Mouse (Mus musculus) forebrain, postnatal 0 days (tissue): Measurements from ENCODE around the gene Fggy. TPM values are rescaled to one million over a fixed set of nuclear protein-coding genes. Genes with fewer than 3 reads are reported as not detected.
A peak's percentile ranks its signal among the peaks of the same experiment; 100 is the strongest.

ENCODE experiments used
- ATAC-seq: fragments of 200-750 bp; cut with Nextera tagmentation; 2 replicates; pipeline ENCODE4 v1.8.0; 2017; ENCODE audit warnings: mild to moderate bottlenecking, moderate library complexity
- DNase-seq: peaks from one replicate; pipeline ENCODE4 v3.0.0-alpha.2; 2015
- H3K27ac ChIP-seq: fragments of 300-500 bp; sonication (generic); 2 replicates; pipeline ENCODE4 v1.5.1; 2014; ENCODE audit warnings: low read depth, mild to moderate bottlenecking, antibody characterized with exemption, low read length, moderate library complexity, mixed read lengths
- H3K27me3 ChIP-seq: fragments of 300-500 bp; sonication (generic); 2 replicates; pipeline ENCODE4 v1.6.1; 2014; ENCODE audit warnings: mild to moderate bottlenecking, low read length, mixed read lengths; ENCODE audit not compliant: insufficient read depth
- H3K36me3 ChIP-seq: fragments of 300-500 bp; sonication (generic); 2 replicates; pipeline ENCODE4 v1.6.1; 2014; ENCODE audit warnings: mild to moderate bottlenecking, moderate library complexity; ENCODE audit not compliant: insufficient read depth
- H3K4me1 ChIP-seq: fragments of 300-500 bp; sonication (generic); 2 replicates; pipeline ENCODE4 v1.6.1; 2014; ENCODE audit warnings: antibody characterized with exemption; ENCODE audit not compliant: insufficient read depth
- H3K4me2 ChIP-seq: fragments of 300-500 bp; sonication (generic); 2 replicates; pipeline ENCODE4 v1.6.1; 2014; ENCODE audit warnings: low read depth, mild to moderate bottlenecking, moderate library complexity
- H3K4me3 ChIP-seq: fragments of 300-500 bp; sonication (generic); 2 replicates; pipeline ENCODE4 v1.5.1; 2014; ENCODE audit warnings: low read depth, low read length, mixed read lengths
- H3K9ac ChIP-seq: fragments of 300-500 bp; sonication (generic); 2 replicates; pipeline ENCODE4 v1.6.1; 2014; ENCODE audit warnings: mild to moderate bottlenecking
- H3K9me3 ChIP-seq: fragments of 300-500 bp; sonication (generic); 2 replicates; pipeline ENCODE4 v1.6.1; 2016; ENCODE audit warnings: low read length
- CTCF ChIP-seq: sonication (generic); IDR thresholded peaks from 2 replicates; pipeline ENCODE4 v1.5.1; 2016; ENCODE audit warnings: antibody characterized with exemption, control low read depth, low read depth
- WGBS: fragments of 180-500 bp; shearing (Covaris S2); extraction: QIAGEN DNeasy Blood & Tissue Kit; methylation state at CpG from one replicate; pipeline ENCODE4 v1.1.7; 2014; 5-methylcytosine and 5-hydroxymethylcytosine counted together
- polyA plus RNA-seq: library from polyadenylated mRNA; unstranded; fragments of >200 nt; fragmentation: Nextera tagmentation; extraction: Ambion mirVana; gene quantifications from 2 replicates; pipeline ENCODE4 v1.2.1, GENCODE M21; 2015
- total RNA-seq: library from RNA; depleted of rRNA; stranded (reverse); fragments of >200 nt; gene quantifications from 2 replicates; pipeline ENCODE4 v1.2.3, GENCODE M21; 2014; rRNA removed

Gene Fggy
- total RNA-seq, result 4.3 and 4.8 TPM in 2 replicates
- 4.1 and 4.9 TPM in 2 replicates for polyA plus RNA-seq

- peak within 1 kb of the TSS; percentile 46 for H3K9ac ChIP-seq
- ATAC-seq (peak; percentile 100), DNase-seq (peak; percentile 95)
- no peaks in the 10 kb centered on the region for H3K9me3 ChIP-seq
- no peaks in the 10 kb centered on the region for H3K27me3 ChIP-seq
- TF ChIP-seq CTCF, result no peak; the same call in 1 of the 2 replicates
- H3K4me1 ChIP-seq, result no peaks in the 10 kb centered on the region
- no peaks in the 10 kb centered on the region for H3K36me3 ChIP-seq
- H3K4me3 ChIP-seq, result peak within 1 kb of the TSS; percentile 37
- H3K4me2 ChIP-seq, result peak within 1 kb of the TSS; percentile 57
- H3K27ac ChIP-seq, result peak within 1 kb of the TSS; percentile 75
- WGBS, result 23% methylated on average over 12 of the region's 12 CpGs
These were observed at the start of gene Fggy for GRCm38 (mm10) chr4:95557333-95557956. Fggy (plus strand) TSS chr4:95557507.

- DNase-seq, result no peak
- no peak overlapping the region for H3K27ac ChIP-seq
These were observed 49.4 kb upstream of the Fggy start for GRCm38 (mm10) chr4:95507946-95508311.

GRCm38 (mm10) chr4:95518382-95518781, 38.9 kb upstream of the Fggy start:
- no peaks in the 10 kb centered on the region for H3K4me1 ChIP-seq
- no peak overlapping the region for H3K4me3 ChIP-seq
- DNase-seq (no peak), ATAC-seq (no peak)
- H3K4me2 ChIP-seq, result no peak overlapping the region
- 90% methylated on average over 1 of the region's 1 CpGs for WGBS
- H3K27ac ChIP-seq, result no peak overlapping the region
- no peaks in the 10 kb centered on the region for H3K36me3 ChIP-seq
- H3K9ac ChIP-seq, result no peak overlapping the region
- no peaks in the 10 kb centered on the region for H3K27me3 ChIP-seq
- TF ChIP-seq CTCF, result no peak
- H3K9me3 ChIP-seq, result no peaks in the 10 kb centered on the region

More at GRCm38 (mm10) chr4:95507946-95508311, 49.4 kb upstream of the Fggy start:
- no peak for ATAC-seq
- Histone ChIP-seq H3K4me3 (no peak overlapping the region), H3K36me3 (no peaks in the 10 kb centered on the region), H3K9ac (no peak overlapping the region), H3K27me3 (no peaks in the 10 kb centered on the region), H3K4me2 (no peak overlapping the region), H3K4me1 (no peaks in the 10 kb centered on the region), H3K9me3 (no peaks in the 10 kb centered on the region)
- no peak for TF ChIP-seq CTCF
- WGBS, result 96% methylated on average over 4 of the region's 4 CpGs

- no peak overlapping the region for H3K9ac ChIP-seq
- no peak for DNase-seq
- no peaks in the 10 kb centered on the region for H3K27me3 ChIP-seq
- TF ChIP-seq CTCF, result no peak
- no peaks in the 10 kb centered on the region for H3K9me3 ChIP-seq
- ATAC-seq, result no peak
- H3K4me1 ChIP-seq, result no peaks in the 10 kb centered on the region
- H3K27ac ChIP-seq, result no peak overlapping the region
- WGBS, result 34% methylated on average over 4 of the region's 4 CpGs
- no peak overlapping the region for H3K4me2 ChIP-seq
- H3K36me3 ChIP-seq, result no peaks in the 10 kb centered on the region
- no peak overlapping the region for H3K4me3 ChIP-seq
These were observed 37.2 kb upstream of the Fggy start for GRCm38 (mm10) chr4:95519975-95520642.

GRCm38 (mm10) chr4:95520643-95521032, 36.7 kb upstream of the Fggy start:
- no peak for DNase-seq
- Histone ChIP-seq H3K9ac (no peak overlapping the region), H3K4me1 (no peaks in the 10 kb centered on the region), H3K9me3 (no peaks in the 10 kb centered on the region), H3K27me3 (no peaks in the 10 kb centered on the region), H3K4me3 (no peak overlapping the region), H3K36me3 (no peaks in the 10 kb centered on the region), H3K4me2 (no peak overlapping the region), H3K27ac (no peak overlapping the region)
- no peak for TF ChIP-seq CTCF
- no peak for ATAC-seq
- WGBS, result 69% methylated on average over 2 of the region's 2 CpGs

- Histone ChIP-seq H3K4me3 (no peak overlapping the region), H3K9ac (no peak overlapping the region), H3K36me3 (no peaks in the 10 kb centered on the region), H3K9me3 (no peaks in the 10 kb centered on the region), H3K4me1 (no peaks in the 10 kb centered on the region), H3K27ac (no peak overlapping the region), H3K4me2 (no peak overlapping the region), H3K27me3 (no peaks in the 10 kb centered on the region)
- no peak for TF ChIP-seq CTCF
- ATAC-seq (no peak), DNase-seq (no peak)
- WGBS, result 84% methylated on average over 4 of the region's 4 CpGs
These were observed 30.7 kb upstream of the Fggy start for GRCm38 (mm10) chr4:95526588-95526987.

- H3K36me3 ChIP-seq, result no peaks in the 10 kb centered on the region
These were observed 26.6 kb upstream of the Fggy start for GRCm38 (mm10) chr4:95530757-95531156.

More at GRCm38 (mm10) chr4:95530757-95531156, 26.6 kb upstream of the Fggy start:
- 66% methylated on average over 2 of the region's 2 CpGs for WGBS
- H3K9me3 ChIP-seq, result no peaks in the 10 kb centered on the region
- H3K27ac ChIP-seq, result no peak overlapping the region
- no peak overlapping the region for H3K4me3 ChIP-seq
- no peaks in the 10 kb centered on the region for H3K27me3 ChIP-seq
- ATAC-seq (no peak), DNase-seq (no peak)
- H3K4me2 ChIP-seq, result no peak overlapping the region
- no peak overlapping the region for H3K9ac ChIP-seq
- 0 out of 2 replicates have a peak, but pooled peaks have one; percentile 20 for TF ChIP-seq CTCF
- H3K4me1 ChIP-seq, result no peaks in the 10 kb centered on the region
